Mouse (Mus musculus) liver, embryonic 14.5 days (tissue): ENCODE results near the gene Tcte1.

Experiments used
- CTCF ChIP-seq: IDR thresholded peaks from 2 replicates; pipeline ENCODE4 v1.5.1; 2016; ENCODE audit warnings: antibody characterized with exemption, low read depth, control low read depth
- EP300 ChIP-seq: IDR thresholded peaks from 2 replicates; pipeline ENCODE4 v1.6.1; 2016; ENCODE audit warnings: antibody characterized with exemption, low read depth

- TF ChIP-seq EP300 = no peak
- TF ChIP-seq CTCF = no peak
These were observed 31.2 kb downstream of the Tcte1 start for GRCm38 (mm10) chr17:45554420-45554819.
